Mouse (Mus musculus) lung, adult 2 months (tissue): Measurements from ENCODE around the gene Ggt5.

ENCODE experiments used
- CTCF ChIP-seq: fragments of 200-500 bp; IDR thresholded peaks from 2 replicates; pipeline ENCODE4 v1.5.1; 2011; ENCODE audit warnings: mild to moderate bottlenecking, low read length, control low read depth; ENCODE audit not compliant: insufficient read depth
- POLR2A ChIP-seq: fragments of 200-500 bp; IDR thresholded peaks from 2 replicates; pipeline ENCODE4 v1.6.1; 2011; ENCODE audit warnings: low read depth, mild to moderate bottlenecking, control low read depth, low read length, borderline replicate concordance; ENCODE audit errors: extremely low read depth

DNA sequence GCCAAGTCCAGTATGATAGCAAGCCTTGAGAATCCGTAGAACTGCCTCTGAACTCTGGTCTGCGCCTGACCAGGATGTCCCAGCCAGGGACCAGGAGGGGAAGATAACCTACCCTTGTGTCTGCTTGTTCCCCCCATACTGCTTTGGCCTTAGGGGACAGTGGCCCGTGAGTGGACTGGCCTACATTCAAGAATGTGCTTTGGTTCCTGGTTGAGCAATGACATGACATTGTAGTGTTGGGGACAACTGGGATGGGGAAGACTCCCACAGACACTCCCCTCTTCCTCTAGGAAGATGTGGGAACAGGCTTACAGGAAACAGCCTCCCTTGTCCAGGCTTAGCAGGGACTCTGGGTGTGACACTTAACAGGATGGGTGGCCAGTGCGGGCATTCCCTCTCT is 1.4 kb upstream of the Ggt5 start:
- TF ChIP-seq CTCF (no peak), POLR2A (no peak)
